Mouse (Mus musculus) liver, embryonic 14.5 days (tissue): ENCODE data around the gene Fam210b.

Experiments
- CTCF ChIP-seq: IDR thresholded peaks from 2 replicates; pipeline ENCODE4 v1.5.1; 2016; ENCODE audit warnings: antibody characterized with exemption, low read depth, control low read depth
- EP300 ChIP-seq: IDR thresholded peaks from 2 replicates; pipeline ENCODE4 v1.6.1; 2016; ENCODE audit warnings: antibody characterized with exemption, low read depth

GRCm38 (mm10) chr2:172306544-172306943 is 38.8 kb upstream of the Fam210b start:
- TF ChIP-seq CTCF: no peak
- TF ChIP-seq EP300: no peak
